Mouse (Mus musculus) adrenal gland, adult 18-20 months (tissue): ENCODE measurements around the gene Sval1. TPM values are rescaled to one million over a fixed set of nuclear protein-coding genes. Genes with fewer than 3 reads are reported as not detected.

Source experiments
- DNase-seq, 2 experiments: peaks; one replicate each; pipeline ENCODE4 v3.0.0; 2021 to 2022; ENCODE audit warnings: low spot score in 2 of 2
- long read RNA-seq, 2 experiments: library from polyadenylated mRNA; stranded (forward); transcript quantifications; one replicate each; pipeline ENCODE4 v2.0.0; 2021
- total RNA-seq, 2 experiments: library from RNA; stranded (reverse); gene quantifications; 1 replicate in 1 of 2; 2 replicates in 1 of 2; pipeline ENCODE4 v1.2.3; 2021

Gene Sval1
- total RNA-seq: not detected
- long read RNA-seq, experiment 1: 0 reads
- long read RNA-seq, experiment 2: 0 reads

DNA sequence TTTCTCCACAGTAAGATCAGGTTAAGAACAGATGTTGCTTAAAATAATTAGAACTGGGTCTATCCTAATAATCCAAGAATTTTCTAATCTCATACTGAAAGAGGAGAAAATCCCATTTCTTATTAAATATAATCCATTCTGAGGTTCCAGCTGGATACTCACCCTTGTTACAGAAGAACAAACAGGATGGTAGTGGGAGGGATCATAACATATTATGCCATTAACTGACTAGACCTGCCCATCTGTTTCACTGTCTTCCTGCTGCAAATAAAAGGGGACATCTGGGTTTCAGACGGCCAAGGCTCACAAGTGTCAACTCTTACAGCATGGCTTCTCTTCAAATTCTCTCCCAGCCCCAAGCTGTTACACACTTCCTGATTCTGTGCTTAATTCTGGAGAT lies at the start of gene Sval1:
Sval1 (plus strand) TSS at position 301 of the 400 bp plus-strand sequence.
- DNase-seq: no peak

DNA sequence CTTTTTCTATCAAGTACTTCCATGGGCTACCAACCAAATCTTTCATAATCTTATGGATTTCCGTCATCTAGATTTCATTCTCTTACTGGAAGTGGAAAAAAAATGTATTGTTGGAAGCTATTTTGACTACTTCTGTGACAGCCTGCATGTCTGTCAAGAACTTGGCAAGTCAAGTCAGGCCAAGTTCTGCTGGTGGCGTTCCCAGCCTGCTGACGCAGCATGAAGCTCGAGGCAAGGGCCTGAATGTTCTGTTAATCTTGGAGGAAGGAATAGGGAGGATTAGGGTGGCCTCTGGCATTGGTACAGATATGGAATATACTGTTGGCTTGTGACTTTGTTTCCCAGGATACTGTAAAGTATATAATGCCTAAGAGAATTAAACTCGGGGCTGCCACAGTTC lies 39.8 kb upstream of the Sval1 start:
- no peak for DNase-seq

DNA sequence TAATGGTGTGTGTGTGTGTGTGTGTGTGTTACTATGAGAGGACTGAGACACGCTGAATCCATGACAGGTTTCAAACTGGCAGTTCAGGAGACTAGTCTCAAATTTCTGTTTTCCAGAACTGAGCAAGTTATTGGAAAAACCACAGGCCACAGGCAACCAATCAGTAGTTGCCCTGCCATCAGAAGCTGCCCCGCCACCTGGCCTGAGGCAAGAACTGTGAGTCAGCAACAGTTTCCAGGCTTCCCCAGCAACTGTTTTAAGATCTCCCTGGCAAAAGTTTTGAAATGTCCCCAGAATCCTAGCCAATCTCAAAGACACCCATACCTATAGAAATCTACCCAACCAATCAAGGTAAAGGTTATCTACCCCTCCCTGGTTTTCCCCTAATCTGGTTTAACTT lies 36.5 kb upstream of the Sval1 start:
- DNase-seq: no peak

DNA sequence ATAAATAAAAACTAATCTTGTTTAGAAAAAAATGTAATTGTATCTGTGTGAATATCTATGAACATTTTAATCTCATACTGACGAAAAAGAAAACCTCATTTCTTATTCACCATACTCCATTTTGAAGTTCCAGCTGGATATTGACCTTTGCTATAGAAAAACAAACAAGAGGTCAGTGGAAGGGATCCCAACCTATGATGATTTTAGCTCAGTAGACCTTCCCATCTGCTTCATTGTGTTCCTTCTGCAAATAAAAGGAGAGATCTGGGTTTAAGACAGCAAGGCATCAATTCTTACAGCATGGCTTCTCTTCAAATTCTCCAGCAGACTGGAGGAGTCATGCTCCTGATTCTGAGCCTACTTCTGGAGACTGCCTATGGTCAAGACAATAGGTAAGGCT lies 16.4 kb downstream of the Sval1 start, which contains the start of gene Sval3:
Sval3 (plus strand) TSS at position 301 of the 400 bp plus-strand sequence.
- DNase-seq: no peak

Other genes starting within 250 kb of the Sval1 start
- gene Kel, start 247.3 kb upstream of the Sval1 start, total RNA-seq: not detected
- not detected for gene Olfr459, start 176.5 kb upstream of the Sval1 start, total RNA-seq
- not detected for gene Pip, start 104.1 kb upstream of the Sval1 start, total RNA-seq
- gene Sval2, start 98.6 kb upstream of the Sval1 start, total RNA-seq: not detected
- gene Sval3, start 16.5 kb downstream of the Sval1 start, total RNA-seq: not detected
- gene Sva, start 86.8 kb downstream of the Sval1 start, total RNA-seq: not detected
- not detected for gene Tas2r139, start 189.3 kb downstream of the Sval1 start, total RNA-seq